Mouse (Mus musculus) liver, embryonic 14.5 days (tissue): ENCODE results near the gene Apbb1.

Source experiments
- CTCF ChIP-seq: IDR thresholded peaks from 2 replicates; pipeline ENCODE4 v1.5.1; 2016; ENCODE audit warnings: antibody characterized with exemption, low read depth, control low read depth
- EP300 ChIP-seq: IDR thresholded peaks from 2 replicates; pipeline ENCODE4 v1.6.1; 2016; ENCODE audit warnings: antibody characterized with exemption, low read depth

DNA sequence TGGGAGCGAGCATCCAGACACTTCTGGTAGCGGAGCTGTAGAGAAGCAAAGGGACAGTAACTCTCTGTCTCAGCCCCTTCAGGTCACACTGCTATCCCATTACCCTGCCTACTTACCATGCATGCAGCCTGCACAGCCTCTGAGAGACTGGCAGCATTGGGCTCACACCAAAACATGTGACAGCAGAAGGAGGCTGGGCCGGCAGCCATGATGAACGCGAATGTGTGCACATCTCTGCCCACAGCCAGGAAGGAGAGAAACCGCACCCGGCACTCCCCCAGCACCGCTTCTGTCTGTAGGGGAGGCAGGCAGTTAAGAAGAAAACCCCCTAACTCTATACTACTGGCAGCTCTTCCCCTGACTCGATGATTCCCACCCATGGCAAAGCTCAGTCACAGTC is 22.4 kb downstream of the Apbb1 start:
- TF ChIP-seq CTCF (no peak), EP300 (no peak)
